Mouse (Mus musculus): Measurements from ENCODE around the gene Abhd11.

- TF ChIP-seq EP300 (IDR thresholded peaks at IDR 0.05; ENCODE audit: low read depth) (no peak), CTCF (IDR thresholded peaks at IDR 0.05; ENCODE audit: low read depth) (no peak)
These were observed 19.8 kb upstream of the Abhd11 start for GRCm38 (mm10) chr5:134989166-134989565.
